Mouse (Mus musculus) left cerebral cortex, adult 11 months (tissue): ENCODE measurements at regions not wholly inside any gene's neighbourhood (a gene's known extent, or its start where the extent isn't known, plus 50 kb on each side); places are given as distances from the start of the nearest gene placed in this dataset.

ENCODE experiments used
- DNase-seq: peaks from one replicate; pipeline ENCODE4 v3.0.0; 2022; ENCODE audit warnings: low spot score

- no peak for DNase-seq
Observed at GRCm38 (mm10) chr7:115076781-115077180, 333.3 kb downstream of the Insc start.

GRCm38 (mm10) chr7:115084711-115085380, 341.4 kb downstream of the Insc start:
- no peak for DNase-seq

GRCm38 (mm10) chr7:115086542-115087448, 343.3 kb downstream of the Insc start:
- DNase-seq = no peak

- DNase-seq = no peak
Observed at GRCm38 (mm10) chr7:115092481-115093050, 349.1 kb downstream of the Insc start.

- no peak for DNase-seq
Observed at GRCm38 (mm10) chr7:115106041-115106440, 362.5 kb downstream of the Insc start.

- DNase-seq = no peak
Observed at GRCm38 (mm10) chr7:115112282-115112681, 368.8 kb downstream of the Insc start.

GRCm38 (mm10) chr7:115123283-115123682, 379.8 kb downstream of the Insc start:
- DNase-seq = no peak

GRCm38 (mm10) chr7:115129001-115129400, 385.5 kb downstream of the Insc start:
- DNase-seq = no peak

GRCm38 (mm10) chr7:115131259-115131969, 387.9 kb downstream of the Insc start:
- DNase-seq = no peak

GRCm38 (mm10) chr7:115131970-115132551, 388.6 kb downstream of the Insc start:
- no peak for DNase-seq

- DNase-seq = no peak
Observed at GRCm38 (mm10) chr7:115132595-115132994, 389.1 kb downstream of the Insc start.

GRCm38 (mm10) chr7:115134926-115135575, 391.6 kb downstream of the Insc start:
- DNase-seq = no peak

GRCm38 (mm10) chr7:115140286-115140685, 396.8 kb downstream of the Insc start:
- DNase-seq = no peak

GRCm38 (mm10) chr7:115142163-115142562, 398.7 kb downstream of the Insc start:
- no peak for DNase-seq

- no peak for DNase-seq
Observed at GRCm38 (mm10) chr7:115144947-115145346, 401.5 kb downstream of the Insc start.

GRCm38 (mm10) chr7:115147352-115147977, 404.0 kb downstream of the Insc start:
- DNase-seq = no peak

- DNase-seq = no peak
Observed at GRCm38 (mm10) chr7:115153291-115153690, 409.8 kb downstream of the Insc start.

GRCm38 (mm10) chr7:115153764-115154509, 410.4 kb downstream of the Insc start:
- DNase-seq = no peak

GRCm38 (mm10) chr7:115170023-115170422, 426.5 kb downstream of the Insc start:
- DNase-seq = no peak

- no peak for DNase-seq
Observed at GRCm38 (mm10) chr7:115170439-115170838, 426.9 kb downstream of the Insc start.
